Mouse (Mus musculus) forebrain, embryonic 15.5 days (tissue): ENCODE measurements around the gene Cdkn1b. TPM values are rescaled to one million over a fixed set of nuclear protein-coding genes. Genes with fewer than 3 reads are reported as not detected.

Experiments
- ATAC-seq: fragments of 200-750 bp; cut with Nextera tagmentation; replicated peaks from 2 replicates; pipeline ENCODE4 v1.8.0; 2017; ENCODE audit warnings: mild to moderate bottlenecking, moderate TSS enrichment, moderate library complexity
- H3K27ac ChIP-seq: fragments of 300-500 bp; sonication (generic); replicated peaks from 2 replicates; pipeline ENCODE4 v1.5.1; 2015; ENCODE audit warnings: mild to moderate bottlenecking, inconsistent platforms
- H3K27me3 ChIP-seq: fragments of 300-500 bp; sonication (generic); 2 replicates; pipeline ENCODE4 v1.6.1; 2015; ENCODE audit warnings: inconsistent platforms
- H3K36me3 ChIP-seq: fragments of 300-500 bp; sonication (generic); 2 replicates; pipeline ENCODE4 v1.6.1; 2015; ENCODE audit warnings: mild to moderate bottlenecking, inconsistent platforms
- H3K4me1 ChIP-seq: fragments of 300-500 bp; sonication (generic); 2 replicates; pipeline ENCODE4 v1.6.1; 2015; ENCODE audit warnings: inconsistent platforms
- H3K4me2 ChIP-seq: fragments of 300-500 bp; sonication (generic); replicated peaks from 2 replicates; pipeline ENCODE4 v1.6.1; 2015; ENCODE audit warnings: mild to moderate bottlenecking, inconsistent platforms
- H3K4me3 ChIP-seq: fragments of 300-500 bp; sonication (generic); 2 replicates; pipeline ENCODE4 v1.5.1; 2015; ENCODE audit warnings: mild to moderate bottlenecking, inconsistent platforms
- H3K9ac ChIP-seq: fragments of 300-500 bp; sonication (generic); replicated peaks from 2 replicates; pipeline ENCODE4 v1.6.1; 2015; ENCODE audit warnings: mild to moderate bottlenecking, inconsistent platforms
- H3K9me3 ChIP-seq: fragments of 300-500 bp; sonication (generic); 2 replicates; pipeline ENCODE4 v1.6.1; 2016; ENCODE audit warnings: inconsistent platforms
- WGBS: fragments of 180-500 bp; shearing (Covaris S2); methylation state at CpG from one replicate; pipeline ENCODE4 v1.1.7; 2015; ENCODE audit warnings: mixed read lengths; 5-methylcytosine and 5-hydroxymethylcytosine counted together
- polyA plus RNA-seq: library from polyadenylated mRNA; unstranded; fragments of >200 nt; fragmentation: Nextera tagmentation; extraction: Ambion mirVana; gene quantifications from 2 replicates; pipeline ENCODE4 v1.2.1, GENCODE M21; 2015

Gene Cdkn1b
- polyA plus RNA-seq: 52.4 and 55.1 TPM in 2 replicates

DNA sequence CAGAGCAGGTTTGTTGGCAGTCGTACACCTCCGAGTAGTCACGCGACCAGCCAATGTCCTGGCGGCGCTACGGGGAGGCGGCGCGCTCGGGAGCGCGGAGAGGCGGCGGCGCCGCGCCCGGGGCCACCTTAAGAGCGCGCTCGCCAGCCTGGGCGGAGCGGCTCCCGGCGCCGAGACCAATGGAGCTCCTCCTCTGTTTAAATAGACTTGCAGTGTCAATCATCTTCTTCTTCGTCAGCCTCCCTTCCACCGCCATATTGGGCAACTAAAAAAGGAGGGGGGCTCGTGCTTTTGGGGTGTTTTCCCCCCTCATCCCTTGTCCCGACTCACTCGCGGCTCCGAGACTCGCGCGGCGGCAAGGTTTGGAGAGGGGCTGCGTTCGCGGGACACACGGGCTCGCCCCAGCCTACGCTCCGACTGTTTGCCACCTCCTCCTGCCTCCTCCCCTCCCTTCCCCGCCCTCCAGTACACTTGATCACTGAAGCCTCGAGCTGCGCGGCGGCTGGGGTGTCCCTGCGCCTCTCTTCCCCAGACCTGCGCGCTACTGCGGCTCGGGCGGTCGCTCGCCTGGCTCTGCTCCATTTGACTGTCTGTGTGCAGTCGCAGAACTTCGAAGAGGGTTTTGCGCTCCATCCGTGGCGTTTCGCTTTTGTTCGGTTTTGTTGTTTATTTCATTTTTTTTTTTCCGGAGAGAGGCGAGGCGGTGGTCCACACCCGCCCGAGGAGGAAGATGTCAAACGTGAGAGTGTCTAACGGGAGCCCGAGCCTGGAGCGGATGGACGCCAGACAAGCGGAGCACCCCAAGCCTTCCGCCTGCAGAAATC lies at the start of gene Cdkn1b:
Gene Cdkn1b, plus strand, starts transcription at position 212 of the 824 bp plus-strand sequence.
- WGBS: under 1% methylated on average over 76 of the region's 77 CpGs
- peak within 1 kb of the TSS; percentile 86 for H3K9ac ChIP-seq
- peak; percentile 96 for ATAC-seq
- H3K27me3 ChIP-seq: no peaks in the 10 kb centered on the region
- H3K4me1 ChIP-seq: peaks cover 46% of the 10 kb centered on the region
- peak within 1 kb of the TSS; percentile 83 for H3K4me2 ChIP-seq
- H3K9me3 ChIP-seq: no peaks in the 10 kb centered on the region
- peak within 1 kb of the TSS; percentile 100 for H3K27ac ChIP-seq
- H3K4me3 ChIP-seq: peak within 1 kb of the TSS; percentile 90
- H3K36me3 ChIP-seq: no peaks in the 10 kb centered on the region

DNA sequence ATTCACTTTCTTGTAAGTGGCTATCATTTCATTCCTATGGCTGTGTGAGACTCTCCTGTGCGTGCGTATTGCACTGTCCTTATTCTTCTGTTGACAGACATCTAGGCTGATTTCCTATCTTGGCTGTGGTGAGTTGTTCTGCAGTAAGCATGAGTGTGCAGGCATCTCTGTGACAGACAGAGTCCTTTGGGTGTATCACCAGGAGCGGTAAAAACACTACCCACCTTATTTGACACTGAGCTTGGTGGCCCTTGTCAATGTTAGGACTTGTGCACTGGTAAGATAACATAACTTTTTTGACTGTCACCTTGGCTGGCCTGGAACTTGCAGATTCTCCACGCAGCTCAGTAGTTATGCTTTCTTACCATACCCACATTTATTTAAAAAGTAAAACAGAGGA lies 49.3 kb upstream of the Cdkn1b start:
- Histone ChIP-seq H3K4me2 (no peak overlapping the region), H3K9me3 (no peaks in the 10 kb centered on the region), H3K9ac (no peak overlapping the region), H3K36me3 (peaks cover 54% of the 10 kb centered on the region), H3K27me3 (no peaks in the 10 kb centered on the region), H3K27ac (no peak overlapping the region), H3K4me3 (no peak overlapping the region), H3K4me1 (no peaks in the 10 kb centered on the region)
- no peak for ATAC-seq
- WGBS: 93% methylated on average over 4 of the region's 4 CpGs

DNA sequence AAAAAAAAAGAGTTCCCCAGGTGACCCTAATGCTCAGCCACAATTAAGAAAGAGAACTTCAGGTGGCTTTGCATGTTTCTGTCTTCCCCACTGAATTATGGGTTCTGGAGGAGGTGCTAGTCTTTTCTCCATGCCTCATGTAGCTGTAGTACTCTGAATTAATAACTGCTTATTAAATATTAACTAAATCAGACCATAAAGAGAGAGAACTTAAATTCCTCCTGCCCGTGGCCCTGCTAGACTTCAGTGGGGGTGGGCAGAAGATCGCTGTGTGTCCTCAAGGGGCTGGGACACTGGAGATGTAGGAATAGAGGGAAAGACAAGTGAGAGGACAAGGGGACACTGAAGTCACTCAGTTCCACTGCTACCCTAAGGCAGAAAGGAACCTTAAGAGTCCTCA lies 48.0 kb upstream of the Cdkn1b start:
- H3K4me1 ChIP-seq: no peaks in the 10 kb centered on the region
- no peaks in the 10 kb centered on the region for H3K27me3 ChIP-seq
- H3K36me3 ChIP-seq: peaks cover 46% of the 10 kb centered on the region
- 95% methylated on average over 2 of the region's 2 CpGs for WGBS
- no peak overlapping the region for H3K4me2 ChIP-seq
- ATAC-seq: no peak
- H3K9me3 ChIP-seq: no peaks in the 10 kb centered on the region
- H3K27ac ChIP-seq: no peak overlapping the region
- H3K9ac ChIP-seq: no peak overlapping the region
- H3K4me3 ChIP-seq: no peak overlapping the region

DNA sequence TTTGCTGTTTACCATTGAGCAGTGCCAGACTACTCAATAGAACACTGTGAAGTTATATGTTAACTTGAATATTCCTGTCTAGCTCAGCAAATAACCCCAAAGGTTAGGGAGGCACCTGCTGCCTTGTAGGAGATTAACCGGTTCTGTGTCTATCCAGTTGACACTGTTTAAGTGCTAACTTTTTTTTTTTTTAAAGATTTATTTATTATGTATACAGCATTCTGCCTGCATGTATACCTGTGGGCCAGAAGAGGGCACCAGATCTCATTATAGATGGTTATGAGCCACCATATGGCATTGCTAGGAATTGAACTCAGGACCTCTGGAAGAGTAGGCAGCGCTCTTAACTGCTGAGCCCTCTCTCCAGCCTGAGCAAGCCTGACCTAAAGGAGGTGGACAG lies 47.2 kb upstream of the Cdkn1b start:
- H3K4me2 ChIP-seq: no peak overlapping the region
- H3K4me1 ChIP-seq: no peaks in the 10 kb centered on the region
- no peaks in the 10 kb centered on the region for H3K27me3 ChIP-seq
- 87% methylated on average over 2 of the region's 2 CpGs for WGBS
- no peak for ATAC-seq
- H3K9me3 ChIP-seq: no peaks in the 10 kb centered on the region
- H3K9ac ChIP-seq: no peak overlapping the region
- H3K4me3 ChIP-seq: no peak overlapping the region
- H3K36me3 ChIP-seq: peaks cover 38% of the 10 kb centered on the region
- no peak overlapping the region for H3K27ac ChIP-seq

DNA sequence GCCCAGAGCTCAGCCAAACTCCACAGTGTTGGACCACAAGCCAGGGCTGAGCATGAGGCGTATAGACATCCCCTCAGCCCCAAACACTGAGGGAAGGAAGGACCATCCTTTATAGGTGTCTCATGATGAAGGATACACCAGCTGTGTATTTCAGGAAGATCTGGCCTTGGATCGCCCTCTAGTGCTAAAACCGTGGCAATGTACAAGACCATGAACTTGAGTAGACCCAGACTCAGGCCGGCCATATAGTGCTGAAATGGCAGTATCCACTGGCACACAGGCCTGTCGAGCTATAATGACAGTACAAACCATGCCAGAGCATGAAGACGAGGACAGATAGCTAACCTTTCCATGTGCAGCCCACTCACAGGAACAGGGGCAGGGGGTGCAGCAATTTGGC lies 43.4 kb upstream of the Cdkn1b start:
- Histone ChIP-seq H3K9ac (no peak overlapping the region), H3K9me3 (no peaks in the 10 kb centered on the region), H3K4me1 (peaks cover 22% of the 10 kb centered on the region), H3K27me3 (no peaks in the 10 kb centered on the region), H3K4me3 (no peak overlapping the region), H3K27ac (no peak overlapping the region), H3K36me3 (0 out of 2 replicates have a peak, but pooled peaks cover 9% of the 10 kb centered on the region), H3K4me2 (no peak overlapping the region)
- WGBS: 77% methylated on average over 6 of the region's 6 CpGs
- ATAC-seq: no peak

DNA sequence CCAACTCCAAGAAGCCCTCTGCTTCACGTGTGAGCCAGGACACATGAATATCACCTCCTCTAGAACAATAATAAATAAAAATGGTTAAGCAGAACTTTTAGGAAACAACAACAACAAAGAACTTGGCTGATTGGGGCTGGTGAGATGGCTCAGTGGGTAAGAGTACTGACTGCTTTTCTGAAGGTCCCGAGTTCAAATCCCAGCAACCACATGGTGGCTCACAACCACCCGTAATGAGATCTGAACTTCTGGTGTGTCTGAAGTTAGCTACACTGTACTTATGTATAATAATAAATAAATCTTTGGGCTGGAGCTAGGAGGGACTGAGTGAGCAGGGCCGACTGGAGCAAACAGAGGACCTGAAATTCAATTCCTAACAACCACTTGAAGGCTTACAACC lies 42.9 kb upstream of the Cdkn1b start:
- Histone ChIP-seq H3K4me3 (no peak overlapping the region), H3K36me3 (peaks cover 14% of the 10 kb centered on the region; the same call in 1 of the 2 replicates), H3K4me2 (no peak overlapping the region), H3K9me3 (no peaks in the 10 kb centered on the region), H3K9ac (no peak overlapping the region), H3K27ac (no peak overlapping the region), H3K4me1 (peaks cover 22% of the 10 kb centered on the region), H3K27me3 (no peaks in the 10 kb centered on the region)
- ATAC-seq: no peak
- WGBS: 98% methylated on average over 4 of the region's 4 CpGs

DNA sequence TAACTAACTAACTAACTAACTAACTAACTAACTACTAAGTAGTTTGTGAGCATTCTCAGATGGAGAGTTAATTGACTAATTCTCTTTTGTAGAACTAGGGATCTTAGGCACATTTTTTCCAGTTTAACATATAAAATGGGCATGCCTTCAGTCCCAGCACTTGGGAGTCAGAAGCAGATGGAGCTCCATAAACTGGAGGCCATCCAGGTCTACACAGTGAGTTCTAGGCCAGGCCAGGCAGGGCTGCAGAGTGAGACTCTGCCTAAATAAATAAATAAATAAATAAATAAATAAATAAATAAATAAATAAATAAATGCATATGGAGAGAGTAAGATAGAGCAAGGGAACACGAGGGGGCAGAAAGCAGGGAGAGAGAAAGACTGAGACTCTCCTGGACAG lies 42.3 kb upstream of the Cdkn1b start:
- H3K27me3 ChIP-seq: no peaks in the 10 kb centered on the region
- no peak for ATAC-seq
- peaks cover 22% of the 10 kb centered on the region for H3K4me1 ChIP-seq
- H3K4me3 ChIP-seq: no peak overlapping the region
- H3K9ac ChIP-seq: no peak overlapping the region
- no peaks in the 10 kb centered on the region for H3K9me3 ChIP-seq
- H3K36me3 ChIP-seq: peaks cover 15% of the 10 kb centered on the region; the same call in 1 of the 2 replicates
- H3K4me2 ChIP-seq: no peak overlapping the region
- no peak overlapping the region for H3K27ac ChIP-seq
- WGBS: 71% methylated on average over 1 of the region's 1 CpGs

DNA sequence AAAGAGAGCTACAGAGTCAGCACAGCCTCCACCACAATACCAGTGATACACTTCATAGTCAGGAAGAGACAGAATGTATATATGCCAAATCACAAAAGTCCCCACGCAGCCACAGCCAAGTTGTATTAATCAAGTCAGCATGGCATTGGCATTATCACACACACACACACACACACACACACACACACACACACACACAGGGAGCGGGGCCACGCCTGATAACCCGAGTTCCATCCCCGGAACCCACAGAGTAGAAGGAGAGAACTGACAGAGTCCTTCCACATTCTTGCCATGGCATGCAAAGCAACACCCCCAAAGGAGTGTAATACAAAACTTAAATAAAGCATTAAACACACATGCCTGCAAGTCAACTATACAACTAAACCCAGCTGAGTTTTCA lies 40.6 kb upstream of the Cdkn1b start:
- H3K4me2 ChIP-seq: no peak overlapping the region
- no peak overlapping the region for H3K4me3 ChIP-seq
- peaks cover 33% of the 10 kb centered on the region for H3K4me1 ChIP-seq
- no peak overlapping the region for H3K9ac ChIP-seq
- H3K27me3 ChIP-seq: no peaks in the 10 kb centered on the region
- ATAC-seq: no peak
- H3K9me3 ChIP-seq: no peaks in the 10 kb centered on the region
- 72% methylated on average over 5 of the region's 5 CpGs for WGBS
- H3K36me3 ChIP-seq: peaks cover 9% of the 10 kb centered on the region; the same call in 1 of the 2 replicates
- H3K27ac ChIP-seq: no peak overlapping the region

DNA sequence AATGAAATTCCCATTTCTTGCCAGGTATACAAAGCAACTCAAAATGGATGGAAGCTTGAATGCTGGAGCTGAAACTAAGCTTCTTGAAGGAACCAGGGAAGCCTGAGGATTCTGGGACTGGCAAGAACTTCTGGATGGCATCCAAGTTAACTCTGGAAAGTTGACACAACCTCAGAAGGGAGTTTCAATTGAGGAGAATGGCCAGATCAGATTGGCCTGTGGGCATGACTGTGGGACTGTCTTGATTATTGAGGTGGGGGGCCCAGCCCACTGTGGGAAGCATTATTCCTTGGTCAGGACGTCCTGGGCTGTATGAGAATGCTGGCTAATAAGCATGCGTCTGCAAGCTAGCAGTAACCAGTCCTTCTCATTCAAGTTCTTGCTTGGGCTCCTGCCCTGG lies 40.2 kb upstream of the Cdkn1b start:
- H3K4me3 ChIP-seq: no peak overlapping the region
- no peaks in the 10 kb centered on the region for H3K27me3 ChIP-seq
- ATAC-seq: no peak
- peaks cover 9% of the 10 kb centered on the region; the same call in 1 of the 2 replicates for H3K36me3 ChIP-seq
- no peak overlapping the region for H3K9ac ChIP-seq
- no peak overlapping the region for H3K27ac ChIP-seq
- H3K9me3 ChIP-seq: no peaks in the 10 kb centered on the region
- H3K4me2 ChIP-seq: no peak overlapping the region
- H3K4me1 ChIP-seq: peaks cover 38% of the 10 kb centered on the region
- WGBS: 19% methylated on average over 2 of the region's 2 CpGs

DNA sequence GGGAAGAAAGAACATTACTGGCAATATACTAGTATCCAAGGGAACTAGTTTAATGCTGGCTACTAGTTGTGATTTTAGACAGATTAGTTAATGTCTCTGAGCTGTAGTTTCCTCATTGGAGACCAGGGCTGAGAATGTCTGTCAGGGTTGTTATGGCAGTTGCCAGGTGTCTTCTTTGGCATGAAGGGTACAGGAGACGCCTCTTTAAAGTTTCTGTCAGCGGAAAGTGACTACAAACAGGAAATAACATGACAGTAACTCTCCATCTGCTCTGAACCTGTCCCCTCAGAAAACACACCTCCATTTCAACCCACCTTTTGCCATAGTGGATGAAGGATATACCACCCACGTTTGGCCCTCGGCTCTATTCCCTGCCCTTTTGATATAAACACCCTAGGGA lies 36.5 kb upstream of the Cdkn1b start:
- H3K36me3 ChIP-seq: peaks cover 6% of the 10 kb centered on the region; the same call in 1 of the 2 replicates
- H3K4me3 ChIP-seq: no peak overlapping the region
- no peak overlapping the region for H3K27ac ChIP-seq
- no peaks in the 10 kb centered on the region for H3K27me3 ChIP-seq
- H3K9ac ChIP-seq: no peak overlapping the region
- ATAC-seq: no peak
- peaks cover 60% of the 10 kb centered on the region for H3K4me1 ChIP-seq
- 91% methylated on average over 4 of the region's 4 CpGs for WGBS
- H3K9me3 ChIP-seq: no peaks in the 10 kb centered on the region
- no peak overlapping the region for H3K4me2 ChIP-seq

DNA sequence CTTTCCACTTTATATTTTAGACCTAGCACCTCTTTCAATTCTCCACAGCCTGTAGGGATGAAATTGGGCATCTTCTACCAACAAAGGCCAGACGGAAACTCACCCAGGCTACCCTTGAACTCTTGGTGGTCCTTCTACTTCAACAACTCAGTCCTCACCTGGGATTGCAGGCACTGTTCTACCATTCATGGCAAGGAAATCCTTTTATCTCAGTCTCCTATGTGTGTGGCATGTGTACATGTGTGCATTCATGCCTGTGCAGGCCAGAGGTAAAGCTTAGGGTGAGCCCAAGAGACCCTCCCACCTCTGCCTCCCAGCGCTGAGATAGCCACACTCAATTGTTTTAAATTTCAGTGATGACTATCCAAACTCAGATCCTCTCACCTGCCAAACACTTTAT lies 34.7 kb upstream of the Cdkn1b start:
- Histone ChIP-seq H3K27ac (no peak overlapping the region), H3K4me2 (peak overlapping the region; percentile 66), H3K36me3 (peaks cover 6% of the 10 kb centered on the region; the same call in 1 of the 2 replicates), H3K9ac (no peak overlapping the region), H3K9me3 (no peaks in the 10 kb centered on the region), H3K4me1 (peaks cover 58% of the 10 kb centered on the region), H3K27me3 (no peaks in the 10 kb centered on the region), H3K4me3 (peak overlapping the region; percentile 2; the same call in 1 of the 2 replicates)
- WGBS: 88% methylated on average over 2 of the region's 2 CpGs
- no peak for ATAC-seq

DNA sequence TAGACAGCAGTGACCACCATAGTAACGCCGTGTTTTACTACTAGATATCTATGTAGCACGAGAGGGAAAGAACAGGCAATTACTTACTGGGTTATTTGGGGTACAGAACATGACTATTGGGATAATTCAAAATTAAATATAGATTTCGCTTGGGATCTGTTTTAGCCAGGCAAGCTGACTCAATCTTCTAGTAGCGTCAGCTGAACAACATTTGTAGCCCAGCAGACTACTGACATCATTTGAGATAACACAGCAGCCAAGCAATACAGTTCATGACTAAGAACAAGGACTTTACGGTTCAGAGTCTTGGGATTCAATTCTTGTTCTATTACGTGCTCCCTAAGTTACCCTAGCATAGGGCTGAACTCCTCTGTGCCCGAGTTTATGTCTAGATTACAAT lies 33.7 kb upstream of the Cdkn1b start:
- Histone ChIP-seq H3K9me3 (no peaks in the 10 kb centered on the region), H3K27ac (peak overlapping the region; percentile 94), H3K4me2 (peak overlapping the region; percentile 66), H3K4me1 (peaks cover 48% of the 10 kb centered on the region), H3K9ac (peak overlapping the region; percentile 61), H3K36me3 (peaks cover 6% of the 10 kb centered on the region; the same call in 1 of the 2 replicates), H3K4me3 (peak overlapping the region; percentile 50), H3K27me3 (no peaks in the 10 kb centered on the region)
- WGBS: 65% methylated on average over 8 of the region's 8 CpGs
- no peak for ATAC-seq
